Mouse (Mus musculus): ENCODE data around the gene Limk2.

GRCm38 (mm10) chr11:3428632-3429031 is 19.6 kb upstream of the Limk2 start:
- TF ChIP-seq CTCF (IDR thresholded peaks at IDR 0.05) (no peak), EP300 (IDR thresholded peaks at IDR 0.05) (no peak)
